Mouse (Mus musculus): ENCODE data around the gene Wnk2.
A peak's percentile ranks its signal among the peaks of the same experiment; 100 is the strongest.

Gene Wnk2

DNA sequence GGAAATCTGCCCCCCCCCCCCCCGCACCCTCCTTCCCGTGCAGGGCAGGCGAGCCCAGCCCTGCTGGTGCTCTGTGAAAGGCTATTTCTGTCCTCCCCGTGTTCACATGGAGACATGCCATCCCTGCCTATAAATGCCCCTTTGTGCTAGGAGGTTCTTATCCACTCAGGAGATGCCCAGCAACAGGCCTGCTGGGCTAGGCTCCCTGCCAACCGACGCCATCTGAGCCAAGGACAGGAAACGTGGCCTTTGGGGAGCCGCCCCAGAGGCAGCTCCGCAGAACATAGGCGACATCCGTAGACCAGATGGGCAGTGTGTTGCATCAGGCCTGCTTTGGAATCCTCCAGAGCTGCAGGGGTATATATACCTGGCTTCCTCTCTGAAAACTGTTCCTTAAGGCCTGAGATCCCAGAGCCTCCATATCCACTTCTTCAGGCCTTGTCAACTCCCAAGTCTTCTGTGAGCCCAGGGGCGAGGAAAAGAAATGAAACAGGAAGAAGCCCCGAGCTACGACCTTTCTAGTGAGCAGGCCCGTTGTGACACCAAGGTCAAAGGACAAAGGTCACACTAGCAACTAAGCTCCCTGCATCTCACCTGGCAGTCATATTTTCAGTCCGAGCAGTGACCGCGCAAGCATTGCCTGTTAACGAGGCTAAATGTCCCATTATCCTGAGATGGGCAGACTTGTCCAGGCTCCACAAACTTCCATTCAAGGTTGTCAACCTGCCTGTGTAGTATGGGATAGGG, 31.2 kb upstream of the Wnk2 start:
- no peak for DNase-seq (ENCODE audit: low read depth, low spot score)

DNA sequence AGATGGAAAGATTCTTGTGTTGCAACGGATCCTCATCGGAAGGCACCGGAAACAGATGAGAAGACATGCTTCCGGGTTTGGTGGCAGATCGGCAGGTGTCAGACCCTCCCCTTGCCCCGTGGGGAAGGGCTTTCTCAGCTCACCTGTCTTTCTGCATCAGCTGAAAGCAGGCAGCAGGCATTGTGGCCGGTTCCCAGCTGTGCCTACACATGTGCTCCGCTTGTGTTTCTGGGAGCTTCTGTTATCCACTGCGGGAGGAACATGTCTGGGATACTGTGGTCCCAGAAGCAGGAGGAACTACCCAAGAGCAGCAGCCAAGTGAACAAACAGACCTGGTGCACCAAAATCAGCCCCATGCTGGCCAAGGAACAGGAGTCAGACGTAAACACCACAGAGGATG, 27.7 kb upstream of the Wnk2 start:
- no peak for DNase-seq (ENCODE audit: low read depth, low spot score)

DNA sequence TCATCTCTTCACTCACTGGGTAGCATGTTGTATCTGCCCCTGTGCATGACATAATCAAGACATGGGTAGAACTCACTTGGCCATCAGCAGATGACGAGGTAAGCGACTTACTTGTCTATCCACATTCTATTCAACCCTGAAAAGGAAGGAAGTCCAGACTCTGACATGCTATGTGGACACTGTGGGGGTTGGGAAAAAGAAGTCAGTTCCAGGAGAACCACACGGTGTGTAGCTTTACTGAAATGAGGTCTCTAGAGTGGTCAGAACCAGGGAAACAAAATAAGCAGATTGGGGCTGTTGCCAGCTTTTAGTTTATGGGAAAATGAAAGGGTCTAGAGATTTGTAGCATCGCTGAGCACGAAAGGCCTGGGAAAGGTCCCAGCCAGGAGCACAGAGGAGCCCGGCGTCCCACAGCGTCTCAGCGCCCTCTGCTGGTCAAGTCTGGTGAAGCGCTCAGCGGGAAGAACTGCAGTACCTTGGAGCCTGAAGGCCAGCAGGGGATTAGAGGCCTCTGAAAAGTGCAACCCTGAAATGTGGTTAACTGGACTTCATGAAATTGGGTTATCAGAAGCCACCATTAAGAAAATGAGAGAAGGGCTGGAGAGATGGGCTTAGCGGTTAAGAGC, 25.3 kb upstream of the Wnk2 start:
- DNase-seq (ENCODE audit: low read depth, low spot score): peak; percentile 86

DNA sequence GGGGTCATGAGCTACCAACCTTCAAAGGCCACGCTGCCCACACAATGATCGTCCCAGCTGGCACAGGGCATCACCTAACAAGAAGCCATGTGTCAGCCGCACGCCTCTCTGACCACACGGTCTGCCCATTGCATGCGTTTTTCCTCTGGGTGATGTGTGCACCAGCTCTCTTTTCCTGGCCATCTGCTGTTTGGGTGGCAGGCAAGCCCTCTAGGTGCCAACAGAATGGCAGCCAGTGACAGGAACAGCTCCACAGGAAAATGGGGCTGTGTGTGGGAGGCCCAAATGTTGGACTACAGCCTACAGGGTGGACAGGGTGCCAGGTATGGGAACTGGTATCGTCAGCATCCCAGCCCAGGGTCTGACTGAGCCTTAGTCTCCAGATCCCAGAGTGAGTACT, 24.5 kb upstream of the Wnk2 start:
- DNase-seq (ENCODE audit: low read depth, low spot score): no peak

DNA sequence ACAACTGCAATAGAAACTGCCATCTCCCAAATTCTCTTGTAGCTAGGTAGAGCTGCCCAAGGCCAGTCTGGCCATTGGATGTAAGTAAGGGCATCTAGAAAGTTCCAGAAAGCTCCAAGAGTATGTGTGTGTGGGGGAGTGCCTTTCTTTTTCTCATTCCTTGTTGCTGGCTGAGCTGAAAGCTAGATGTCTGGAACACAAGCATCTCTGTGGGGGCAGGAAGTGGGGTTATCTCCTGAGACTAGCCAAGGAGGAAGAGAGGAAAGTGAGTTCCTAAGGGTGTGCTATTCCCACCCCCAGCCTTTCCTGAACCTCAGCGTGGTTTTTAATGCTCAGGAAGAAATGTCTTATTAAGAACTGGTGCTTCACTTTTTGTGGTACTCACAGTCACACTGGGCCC, 23.9 kb upstream of the Wnk2 start:
- no peak for DNase-seq (ENCODE audit: low read depth, low spot score)

DNA sequence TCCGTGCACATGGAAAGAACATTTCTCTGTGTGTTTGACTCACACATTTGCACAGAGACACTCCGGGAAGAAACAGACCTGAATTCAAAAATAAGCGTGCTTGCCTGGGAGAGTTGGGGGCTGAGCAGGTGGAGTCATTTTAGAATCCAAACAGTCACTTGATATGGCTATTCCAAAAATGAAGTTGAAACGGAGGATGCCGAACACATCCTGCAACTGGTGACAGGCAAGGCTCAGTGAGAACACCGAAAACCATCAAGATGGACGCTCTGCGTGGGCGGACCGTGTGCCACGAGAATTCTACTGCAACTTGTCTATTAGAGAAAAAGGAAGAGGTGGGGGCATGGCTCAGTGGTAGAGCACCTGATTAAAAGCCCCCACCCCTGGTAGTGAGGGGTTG, 22.8 kb upstream of the Wnk2 start:
- DNase-seq (ENCODE audit: low read depth, low spot score): no peak

DNA sequence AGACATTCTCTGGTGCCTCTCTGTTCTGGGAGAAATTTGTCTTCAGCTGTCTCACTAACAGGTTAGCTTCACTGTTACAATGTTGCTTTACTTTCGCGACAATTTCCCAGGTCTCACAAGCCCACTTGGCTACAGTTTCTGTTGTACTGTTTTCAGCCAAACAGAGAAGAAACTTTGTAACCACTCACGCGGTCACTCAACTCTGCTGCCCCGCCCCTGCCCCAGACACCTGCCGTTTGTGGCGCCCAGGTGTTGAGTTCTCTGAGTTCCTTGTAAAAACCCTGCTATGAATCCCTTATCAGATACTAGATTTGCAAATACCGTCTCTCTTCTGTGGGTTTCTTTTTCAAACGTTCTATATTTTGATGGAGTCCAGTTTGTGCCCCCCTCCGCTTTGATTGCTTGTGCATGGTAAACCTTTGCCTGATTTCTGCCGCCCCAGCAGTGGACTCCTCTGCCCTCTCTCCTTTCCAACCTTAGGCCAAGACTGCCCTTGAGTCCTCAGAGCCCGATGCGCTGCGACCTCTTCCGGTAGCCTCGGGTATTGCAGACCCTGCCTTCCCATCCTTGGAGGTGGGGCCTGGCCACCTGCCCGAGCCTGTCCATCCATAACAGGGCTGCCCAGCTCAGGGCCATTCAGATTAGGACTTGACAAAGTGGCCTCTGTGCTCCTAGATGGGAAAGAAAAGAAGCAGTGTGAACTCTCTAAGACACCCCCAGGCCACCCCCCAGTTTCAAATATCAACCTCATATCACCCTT, 21.8 kb upstream of the Wnk2 start:
- DNase-seq (ENCODE audit: low read depth, low spot score): peak; percentile 80

DNA sequence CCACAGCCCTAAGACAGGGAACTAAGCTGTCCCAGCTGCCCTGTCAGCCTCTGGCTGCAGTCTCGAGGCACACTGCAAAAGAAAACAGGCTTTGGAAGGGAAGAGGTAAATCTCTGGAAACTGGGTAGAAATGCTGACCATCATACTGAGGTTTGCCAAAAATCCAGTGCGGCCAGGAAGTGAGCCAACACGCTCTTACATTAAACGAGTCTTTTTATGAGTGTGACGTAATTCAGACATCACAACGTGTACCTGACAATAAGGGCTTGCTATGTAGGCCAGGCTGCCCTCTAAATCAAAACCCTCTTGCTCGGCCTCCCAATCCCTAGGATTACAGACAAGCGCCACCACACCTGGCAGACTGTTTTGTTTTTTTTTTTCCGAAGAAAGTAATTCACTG, 19.3 kb upstream of the Wnk2 start:
- DNase-seq (ENCODE audit: low read depth, low spot score): no peak

DNA sequence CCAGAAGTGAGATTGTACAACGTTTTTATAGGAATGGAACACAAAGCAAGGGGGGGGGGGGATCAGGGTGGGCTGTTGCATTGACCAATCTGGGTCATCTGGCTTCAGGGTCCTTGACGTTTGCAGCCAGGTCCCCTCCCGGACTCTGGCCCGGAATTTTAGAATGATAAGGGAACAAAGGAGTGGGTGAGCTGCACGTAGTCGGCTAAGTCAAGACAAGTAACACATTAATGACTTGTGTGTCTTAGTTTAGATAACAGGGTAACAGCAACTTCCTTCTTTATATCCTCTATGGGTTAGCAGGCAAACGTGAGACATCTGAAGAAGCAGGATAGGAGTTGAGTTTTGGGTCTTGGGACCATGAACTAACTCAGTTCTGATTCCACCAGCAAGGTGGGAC, 15.8 kb upstream of the Wnk2 start:
- DNase-seq (ENCODE audit: low read depth, low spot score): no peak

DNA sequence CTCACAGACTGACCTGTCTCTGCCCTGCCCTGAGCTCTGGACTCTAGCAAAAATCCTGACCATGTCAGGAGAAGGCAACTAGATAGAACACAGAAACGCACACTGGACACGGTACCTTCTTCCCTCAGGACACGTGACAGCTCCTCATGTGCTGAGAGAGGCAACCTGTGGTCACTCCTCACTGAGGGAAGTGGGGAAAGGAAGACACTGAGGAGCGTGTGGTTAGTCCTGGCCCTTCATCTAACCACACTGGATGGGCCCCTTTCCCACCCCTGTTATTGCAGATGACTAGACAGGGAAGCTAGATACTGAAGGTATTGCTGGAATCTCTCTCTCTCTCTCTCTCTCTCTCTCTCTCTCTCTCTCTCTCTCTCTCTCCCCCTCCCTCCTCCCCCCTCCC, 14.9 kb upstream of the Wnk2 start:
- DNase-seq (ENCODE audit: low read depth, low spot score): no peak

DNA sequence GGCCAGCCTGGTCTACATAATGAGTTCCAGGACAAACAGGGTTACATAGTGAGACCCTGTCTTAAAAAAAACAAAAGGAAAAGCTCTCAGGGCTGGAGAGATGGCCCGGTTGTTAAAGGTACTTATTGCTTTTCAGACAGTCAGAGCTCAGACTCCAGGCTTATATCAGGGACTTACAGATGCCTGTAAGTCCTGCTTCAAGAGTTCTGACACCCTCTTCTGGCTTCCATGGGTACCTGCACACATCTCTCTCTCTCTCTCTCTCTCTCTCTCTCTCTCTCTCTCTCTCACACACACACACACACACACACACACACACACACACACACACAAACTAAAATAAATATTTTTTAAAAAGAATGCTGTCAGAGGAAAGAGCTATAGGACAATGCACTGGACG, 13.4 kb upstream of the Wnk2 start:
- no peak for DNase-seq (ENCODE audit: low read depth, low spot score)

DNA sequence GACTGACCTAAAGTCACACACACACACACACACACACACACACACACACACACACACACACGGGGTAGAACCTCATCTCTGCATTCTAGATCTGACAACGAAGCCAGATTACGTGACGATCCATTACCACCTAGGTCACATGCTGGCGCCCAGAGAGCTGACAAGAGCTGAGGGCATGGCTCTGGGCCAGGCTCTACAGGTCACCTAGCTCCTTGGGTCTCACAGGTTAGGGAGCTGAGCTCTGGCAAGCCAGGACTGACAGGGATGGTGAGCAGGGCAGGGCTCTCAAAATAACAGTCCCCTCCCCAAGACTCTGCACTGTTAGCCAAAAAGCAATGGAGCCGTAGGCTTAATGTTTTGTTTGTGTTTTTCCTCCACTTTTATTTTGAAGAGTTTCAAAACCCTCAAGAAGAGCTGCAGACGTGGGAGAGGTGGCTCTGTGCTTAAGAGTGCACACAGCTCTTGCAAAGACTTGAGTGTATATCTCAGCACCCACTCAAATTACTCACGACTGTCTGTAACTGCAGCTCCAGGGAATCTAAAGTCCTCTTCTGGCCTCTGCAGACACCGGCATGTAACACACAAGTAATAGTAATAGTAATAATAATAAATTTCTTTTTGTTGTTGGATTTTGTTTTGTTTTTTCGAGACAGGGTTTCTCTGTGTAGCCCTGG, 10.4 kb upstream of the Wnk2 start:
- DNase-seq (ENCODE audit: low read depth, low spot score): no peak

DNA sequence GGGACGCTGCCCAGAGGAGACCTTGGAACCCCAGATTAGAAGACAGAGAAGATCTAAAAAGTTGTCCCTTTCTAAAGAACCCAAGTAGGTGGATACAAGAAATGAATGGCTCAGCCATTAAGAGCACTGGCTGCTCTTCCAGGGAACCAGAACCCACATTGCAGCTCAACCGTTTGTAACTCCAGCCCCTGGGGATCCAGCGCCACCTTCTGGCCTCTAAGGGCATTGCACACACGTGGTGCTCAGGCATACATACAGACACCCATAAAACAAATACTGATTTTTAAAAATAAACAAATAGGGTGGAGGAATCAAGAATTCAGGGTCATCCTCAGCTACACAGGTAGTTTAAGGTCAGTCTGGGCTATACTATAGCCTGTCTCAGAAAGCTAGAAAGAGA, 8.8 kb upstream of the Wnk2 start:
- peak; percentile 11 for DNase-seq (ENCODE audit: low read depth, low spot score)

DNA sequence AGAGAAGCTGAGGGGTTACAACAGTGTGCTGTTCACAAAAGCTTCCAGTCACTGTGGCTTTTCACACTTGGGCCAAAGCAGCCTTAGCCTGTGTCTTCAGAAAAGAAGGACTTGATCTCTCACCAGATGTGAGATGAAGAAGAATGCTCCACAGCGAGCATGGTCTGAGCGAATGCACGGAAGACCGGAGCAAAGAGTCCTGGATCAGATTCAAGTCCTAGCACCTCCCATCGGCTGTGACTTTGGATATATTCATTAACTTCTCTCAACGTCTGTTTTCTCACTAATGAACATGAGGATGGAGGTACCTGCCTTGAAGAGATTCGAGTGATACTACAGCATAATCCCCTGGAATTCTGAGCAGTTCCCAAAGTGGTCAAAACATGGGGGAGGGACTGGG, 6.8 kb upstream of the Wnk2 start:
- no peak for DNase-seq (ENCODE audit: low read depth, low spot score)

DNA sequence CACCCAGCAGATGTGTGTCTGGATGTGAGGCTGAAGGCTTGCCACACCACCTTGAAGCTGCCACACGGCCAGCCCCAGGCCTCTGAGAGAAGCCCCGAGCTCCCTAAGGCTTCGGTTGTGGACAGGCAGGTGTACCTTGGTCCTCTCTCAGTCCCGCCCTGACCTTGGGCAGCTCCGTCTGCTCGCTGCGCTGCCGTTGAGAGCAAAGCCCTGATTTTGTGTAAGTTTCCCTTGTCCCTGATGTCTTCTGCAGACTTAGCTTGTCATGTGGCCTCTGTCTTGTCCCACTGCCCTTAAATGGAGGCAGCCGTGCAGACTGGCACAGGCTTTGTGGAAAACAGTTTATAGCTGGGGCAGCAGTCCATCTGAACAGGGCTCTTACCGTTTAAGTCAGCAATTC, 6.2 kb upstream of the Wnk2 start:
- DNase-seq (ENCODE audit: low read depth, low spot score): no peak

DNA sequence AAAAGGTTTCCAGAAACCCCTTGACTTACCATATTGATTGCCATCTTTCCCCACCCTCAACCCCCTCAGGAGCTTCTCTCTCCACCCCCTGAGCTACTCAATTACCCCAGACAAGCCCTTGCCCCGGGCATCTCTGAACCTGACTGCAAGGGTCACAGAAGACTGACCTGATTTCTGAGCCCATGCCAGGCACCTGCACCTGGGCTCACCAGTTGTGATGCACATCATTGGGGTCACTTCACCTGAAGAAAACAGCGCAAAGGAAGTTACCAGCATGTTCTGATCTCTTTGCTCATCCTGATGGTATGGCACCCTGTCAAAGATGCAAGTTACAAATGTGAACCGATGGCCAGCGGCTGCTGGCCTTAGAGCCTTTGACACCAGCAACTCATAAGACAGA, 873 bp upstream of the Wnk2 start:
- DNase-seq (ENCODE audit: low read depth, low spot score): no peak

DNA sequence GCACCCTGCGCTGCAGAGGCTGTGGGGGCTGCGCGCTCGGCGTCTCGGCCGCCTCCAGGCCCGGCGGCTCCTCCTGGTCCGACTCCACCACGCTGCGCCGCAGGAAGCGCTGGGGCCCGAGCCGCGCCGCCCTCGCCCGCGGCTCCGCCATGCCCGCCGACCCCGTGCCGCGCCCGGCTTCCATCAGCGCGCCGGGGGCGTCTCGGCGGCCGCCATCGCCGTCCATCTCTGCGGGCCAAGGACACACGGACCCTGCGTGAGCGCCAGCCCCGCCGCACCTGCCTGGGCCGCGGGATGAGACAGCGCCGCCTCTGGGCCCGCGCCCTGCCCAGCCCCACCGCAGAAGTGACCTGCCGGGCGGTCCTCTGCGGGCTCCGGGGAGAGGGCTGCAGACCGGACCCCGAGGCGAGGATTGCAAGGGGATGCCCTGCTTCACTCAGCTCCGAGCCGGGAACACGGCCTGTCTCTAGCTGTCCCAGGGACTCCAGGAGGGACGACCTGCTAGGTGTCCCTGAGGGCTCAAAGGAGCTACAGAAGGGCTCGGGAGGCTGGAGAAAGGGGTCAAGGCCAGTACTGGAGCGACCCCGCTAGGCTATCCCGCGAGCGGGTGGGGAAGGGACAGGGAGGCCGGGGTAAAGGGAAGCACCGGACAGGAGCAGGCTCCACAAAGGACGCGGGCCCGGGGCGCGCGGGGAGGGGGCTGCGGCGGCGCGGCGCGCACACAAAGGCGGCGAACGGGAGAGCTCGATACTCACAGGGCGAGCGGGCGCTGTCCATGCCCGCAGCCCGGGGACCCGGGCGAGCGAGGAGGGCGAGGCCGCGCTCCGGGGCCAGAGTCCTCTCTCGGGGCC, 582 bp downstream of the Wnk2 start:
- DNase-seq (ENCODE audit: low read depth, low spot score): peak; percentile 5

DNA sequence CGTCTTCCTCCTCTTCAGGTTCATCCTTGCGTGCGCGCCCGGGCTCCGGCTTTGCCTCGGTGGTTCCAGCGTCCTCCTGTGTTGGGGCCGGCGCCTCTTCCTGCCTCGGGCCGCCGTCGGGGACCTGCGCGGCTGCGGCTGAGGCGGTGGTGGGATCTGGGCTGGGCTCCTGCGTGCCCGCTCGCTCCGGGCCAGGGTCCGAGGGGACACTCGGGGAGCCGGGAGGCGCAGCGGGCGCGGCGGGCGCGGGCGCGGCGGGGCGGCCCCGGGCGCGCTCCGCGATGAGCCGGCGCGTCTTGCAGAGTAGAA, 1.2 kb downstream of the Wnk2 start:
- peak; percentile 4 for DNase-seq (ENCODE audit: low read depth, low spot score)

DNA sequence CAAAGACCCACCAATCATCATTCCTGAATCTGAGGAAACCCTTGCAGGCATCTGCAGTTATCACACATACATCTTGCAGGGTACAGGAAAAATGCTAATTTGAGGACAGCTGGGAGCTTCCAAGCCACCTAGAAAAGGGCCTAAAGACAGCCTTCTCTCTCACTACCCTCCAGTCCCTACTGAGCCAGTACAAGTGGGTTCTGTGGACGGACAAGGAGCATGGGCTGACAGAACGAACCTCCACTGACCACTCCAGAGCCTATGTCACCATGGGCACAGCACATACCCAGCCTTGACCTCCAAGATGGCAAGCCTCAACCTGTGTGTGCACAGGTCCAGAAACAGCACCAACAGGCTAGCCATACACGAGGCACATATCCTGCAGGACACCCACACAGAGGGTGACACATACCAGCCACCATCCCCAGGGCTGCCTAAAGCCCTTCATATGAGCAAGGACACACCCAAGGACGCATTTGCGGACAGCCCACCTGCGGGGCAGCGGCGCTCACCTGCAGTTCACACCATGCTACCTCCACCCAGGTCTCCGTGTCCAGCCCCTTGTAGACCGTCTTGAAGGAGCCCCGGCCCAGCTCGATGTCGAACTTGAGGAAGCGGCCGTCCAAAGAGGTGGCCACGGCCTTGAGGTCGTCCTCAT, 1.6 kb downstream of the Wnk2 start:
- no peak for DNase-seq (ENCODE audit: low read depth, low spot score)

DNA sequence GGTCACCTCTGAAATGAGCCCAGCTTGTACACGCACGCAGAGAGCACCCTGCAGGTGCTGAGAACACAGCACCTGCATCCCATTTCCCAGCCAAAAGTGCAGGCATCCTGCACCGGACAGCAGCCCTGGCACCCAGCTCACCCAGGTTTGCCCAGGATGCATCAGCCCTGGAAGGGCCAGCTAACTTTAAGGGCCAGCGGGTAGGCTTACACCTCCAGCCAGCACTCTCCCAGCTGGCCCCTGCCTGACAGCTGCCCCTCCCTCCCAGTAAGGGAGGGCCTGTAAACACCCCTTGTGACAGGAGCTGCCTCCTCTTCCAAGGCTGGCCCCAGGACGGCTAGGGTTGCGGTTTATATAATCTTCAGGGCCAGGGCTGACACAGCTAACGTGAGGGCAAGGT, 2.4 kb downstream of the Wnk2 start:
- DNase-seq (ENCODE audit: low read depth, low spot score): no peak

DNA sequence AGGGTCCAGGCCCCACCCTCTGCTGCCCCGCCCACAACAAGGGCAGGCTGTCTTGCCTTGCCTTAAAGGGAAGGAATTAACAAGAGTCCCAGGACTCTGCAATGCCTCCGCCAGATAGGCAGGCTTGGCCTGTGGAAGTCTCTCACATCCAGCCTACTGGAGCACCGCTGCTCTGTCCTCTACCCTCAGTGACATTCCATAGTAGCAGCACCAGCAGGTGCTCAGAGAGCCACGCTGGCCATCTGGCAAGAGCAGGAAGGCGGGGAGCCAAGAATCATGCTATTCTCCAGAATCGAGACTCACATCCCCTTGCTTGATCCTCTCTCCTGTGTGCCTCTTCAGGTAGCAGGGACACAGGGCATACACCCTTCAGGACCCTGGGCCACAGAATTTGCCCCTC, 3.4 kb downstream of the Wnk2 start:
- DNase-seq (ENCODE audit: low read depth, low spot score): no peak

Data from CD4-positive, CD25-positive, alpha-beta regulatory T cell, adult 2 months (primary cell).